Mouse (Mus musculus): ENCODE results near the gene Slc16a2. TPM values are rescaled to one million over a fixed set of nuclear protein-coding genes. Genes with fewer than 3 reads are reported as not detected.
A peak's percentile ranks its signal among the peaks of the same experiment; 100 is the strongest.
"Not testable (repeated sequence)": the region's sequence is repeated elsewhere in the genome, so short reads cannot be mapped to it uniquely, and the experiment has no call there.

Slc16a2 gene
- polyA plus RNA-seq, 1 experiment from 2014 or later, result 7.1 TPM

DNA sequence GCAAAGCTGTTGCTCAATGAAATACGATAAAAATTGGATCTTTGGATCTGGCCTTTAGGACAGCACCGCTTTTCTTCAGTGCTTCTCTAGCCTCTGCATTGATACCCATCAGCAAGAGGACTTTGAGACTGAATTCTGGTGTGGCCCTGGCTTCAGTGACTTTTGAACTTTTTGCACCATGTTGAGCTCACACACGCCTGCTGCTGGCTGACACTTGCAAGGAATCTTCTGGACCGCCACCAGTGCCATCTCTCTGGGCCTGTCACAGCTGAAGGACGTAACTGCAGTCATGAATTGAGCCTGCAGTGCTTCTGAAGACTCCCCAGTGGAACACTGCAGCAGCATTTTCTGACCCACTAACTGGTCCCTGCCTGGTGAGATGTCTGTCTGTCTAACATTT lies 128.9 kb downstream of the Slc16a2 start:
- Histone ChIP-seq H3K9ac (no peak overlapping the region), H3K4me2 (replicated peaks) (no peak overlapping the region), H3K9me3 (no peaks in the 10 kb centered on the region), H3K27ac (no peak overlapping the region), H3K4me3 (replicated peaks) (no peak overlapping the region), H3K27me3 (replicated peaks) (peaks cover 26% of the 10 kb centered on the region), H3K36me3 (no peaks in the 10 kb centered on the region), H3K4me1 (replicated peaks) (no peaks in the 10 kb centered on the region)
- 82% methylated on average over 5 of the region's 5 CpGs for WGBS
- no peak for ATAC-seq

DNA sequence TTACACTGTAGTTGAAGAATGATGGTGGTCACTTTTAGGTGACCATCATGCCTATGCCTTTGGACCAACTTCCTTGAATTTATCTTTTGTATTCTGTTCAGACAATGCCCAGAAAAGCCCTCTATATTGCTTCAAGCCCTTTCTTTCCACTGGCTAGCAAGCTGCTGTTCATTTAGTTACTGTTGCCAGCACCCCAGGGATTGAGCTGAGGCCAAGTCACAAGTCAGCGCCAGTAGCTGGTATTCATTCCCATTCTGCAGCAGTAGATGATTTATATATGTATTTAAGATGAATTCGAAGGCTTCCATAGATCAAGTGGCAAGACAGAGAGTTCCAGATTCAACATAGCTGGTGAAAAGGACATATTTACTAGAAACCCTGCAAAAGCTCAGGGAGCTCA lies 133.2 kb downstream of the Slc16a2 start:
- H3K27me3 ChIP-seq (replicated peaks), result peaks cover 13% of the 10 kb centered on the region
- H3K9ac ChIP-seq, result no peak overlapping the region
- no peaks in the 10 kb centered on the region for H3K9me3 ChIP-seq
- WGBS, result 83% methylated on average over 2 of the region's 2 CpGs
- ATAC-seq, result no peak
- no peak overlapping the region for H3K4me2 ChIP-seq (replicated peaks)
- no peaks in the 10 kb centered on the region for H3K36me3 ChIP-seq
- no peak overlapping the region for H3K4me3 ChIP-seq (replicated peaks)
- H3K4me1 ChIP-seq (replicated peaks), result no peaks in the 10 kb centered on the region
- H3K27ac ChIP-seq, result no peak overlapping the region

DNA sequence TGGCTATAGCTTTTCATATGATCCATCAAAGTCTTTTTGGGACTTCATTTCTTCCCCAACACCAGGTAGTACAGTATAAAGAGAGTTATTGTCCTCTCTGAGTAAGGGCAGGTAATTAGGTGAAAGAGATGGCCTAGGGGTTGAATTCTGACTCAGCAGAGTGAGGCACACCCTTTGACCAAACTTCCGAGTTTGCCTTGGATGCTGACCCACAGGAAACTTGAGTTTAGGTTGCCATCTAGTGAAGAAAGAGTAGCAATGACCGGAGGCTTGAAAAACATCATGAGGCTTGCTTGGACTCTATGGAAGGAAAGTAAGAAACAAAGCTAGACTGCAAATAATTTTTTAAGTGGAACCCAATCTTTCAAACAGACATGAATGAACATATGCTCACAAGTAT lies 147.1 kb downstream of the Slc16a2 start:
- no peak overlapping the region for H3K4me3 ChIP-seq (replicated peaks)
- ATAC-seq, result no peak
- H3K27me3 ChIP-seq (replicated peaks), result no peaks in the 10 kb centered on the region
- no peaks in the 10 kb centered on the region for H3K4me1 ChIP-seq (replicated peaks)
- H3K27ac ChIP-seq, result no peak overlapping the region
- H3K36me3 ChIP-seq, result no peaks in the 10 kb centered on the region
- H3K9ac ChIP-seq, result no peak overlapping the region
- no peaks in the 10 kb centered on the region for H3K9me3 ChIP-seq
- WGBS, result 35% methylated on average over 2 of the region's 2 CpGs
- no peak overlapping the region for H3K4me2 ChIP-seq (replicated peaks)

DNA sequence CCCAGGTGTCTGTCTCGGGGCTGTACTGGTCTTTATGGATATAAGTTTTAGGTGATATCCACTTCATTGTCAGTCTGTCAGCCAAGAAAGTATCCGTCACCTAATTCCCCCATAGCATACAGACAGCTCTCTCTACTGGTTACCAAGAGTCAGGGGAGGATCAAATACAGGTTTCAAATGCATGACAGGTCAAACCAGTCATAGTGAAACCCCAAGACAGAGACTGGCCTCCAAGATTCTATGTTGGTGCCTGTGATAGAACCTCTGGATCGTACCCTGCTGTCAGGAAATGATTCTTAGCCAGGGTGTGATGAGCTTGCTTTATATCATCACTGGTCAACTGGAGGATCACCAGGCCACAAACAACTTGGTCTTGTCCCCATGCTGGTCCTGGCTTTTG lies 148.0 kb downstream of the Slc16a2 start:
- Histone ChIP-seq H3K9me3 (no peaks in the 10 kb centered on the region), H3K36me3 (no peaks in the 10 kb centered on the region), H3K9ac (no peak overlapping the region), H3K4me1 (replicated peaks) (no peaks in the 10 kb centered on the region), H3K27me3 (replicated peaks) (no peaks in the 10 kb centered on the region), H3K4me3 (replicated peaks) (no peak overlapping the region), H3K27ac (no peak overlapping the region), H3K4me2 (replicated peaks) (no peak overlapping the region)
- no peak for ATAC-seq
- 87% methylated on average over 3 of the region's 3 CpGs for WGBS

DNA sequence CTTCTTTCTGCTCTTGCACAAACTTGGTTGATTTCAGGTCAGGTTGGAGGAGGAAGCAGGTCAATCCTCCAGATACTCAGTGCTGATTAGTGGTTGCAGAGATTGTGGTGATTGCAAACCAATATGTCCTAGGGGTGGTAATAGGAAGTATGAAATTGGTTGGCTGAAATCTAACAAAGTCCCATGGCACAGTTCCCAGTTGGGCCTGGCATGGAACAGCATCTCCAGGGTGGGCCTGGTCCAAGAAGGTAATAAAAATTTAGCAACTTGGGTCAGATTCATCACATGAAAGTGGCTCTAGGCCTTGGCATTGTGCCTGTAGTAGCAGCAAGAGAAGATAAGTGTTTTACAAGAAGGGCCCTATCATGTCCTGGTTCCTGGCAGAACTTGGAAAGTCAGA lies 151.5 kb downstream of the Slc16a2 start:
- Histone ChIP-seq H3K27ac (no peak overlapping the region), H3K4me2 (replicated peaks) (no peak overlapping the region), H3K9me3 (no peaks in the 10 kb centered on the region), H3K4me3 (replicated peaks) (no peak overlapping the region), H3K36me3 (no peaks in the 10 kb centered on the region), H3K27me3 (replicated peaks) (no peaks in the 10 kb centered on the region), H3K9ac (no peak overlapping the region), H3K4me1 (replicated peaks) (no peaks in the 10 kb centered on the region)
- ATAC-seq, result no peak

DNA sequence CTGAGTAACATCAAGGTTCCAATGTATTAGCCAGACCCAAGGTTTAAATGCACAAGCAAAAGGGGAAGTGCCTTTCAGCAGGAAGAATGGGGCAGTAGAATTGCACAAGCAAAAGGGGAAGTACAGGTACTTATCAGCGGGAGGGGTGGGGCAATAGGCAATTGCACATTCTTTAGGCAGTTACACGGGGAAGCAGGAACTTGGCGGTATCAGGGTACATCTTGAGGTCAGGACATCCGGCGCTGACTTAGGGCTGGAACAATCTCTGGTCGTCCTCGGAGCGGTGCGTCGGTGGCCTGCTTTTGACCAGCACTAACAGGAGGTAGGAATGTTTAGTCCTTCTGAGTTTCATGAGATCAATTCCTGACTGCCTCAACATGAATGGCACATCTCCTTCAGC lies 157.3 kb downstream of the Slc16a2 start:
- H3K4me2 ChIP-seq (replicated peaks); H3K27ac ChIP-seq; H3K9me3 ChIP-seq; H3K4me3 ChIP-seq (replicated peaks); H3K27me3 ChIP-seq (replicated peaks); H3K4me1 ChIP-seq (replicated peaks); ATAC-seq; H3K9ac ChIP-seq; H3K36me3 ChIP-seq: not testable (repeated sequence)
- WGBS, result 76% methylated on average over 10 of the region's 10 CpGs

DNA sequence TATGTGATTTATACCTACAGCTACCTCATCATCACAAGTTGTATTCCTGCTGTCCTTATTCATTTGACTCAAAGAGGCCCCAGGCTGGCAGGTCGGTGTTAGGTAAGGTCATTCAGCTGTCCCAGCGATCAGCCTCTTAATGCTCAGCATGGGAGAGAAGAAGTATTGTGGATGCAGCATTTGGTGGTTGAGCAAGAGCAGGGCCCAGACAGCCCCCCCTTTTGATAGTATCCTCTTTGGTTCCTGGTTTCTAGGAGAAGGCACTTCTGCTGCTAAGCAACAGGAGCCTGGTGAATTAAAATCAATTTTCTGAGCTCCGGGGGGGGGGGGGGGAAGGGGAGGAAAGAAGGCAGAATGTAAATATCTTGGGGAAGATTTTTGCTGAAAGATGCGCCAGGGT lies 162.8 kb downstream of the Slc16a2 start:
- 65% methylated on average over 4 of the region's 4 CpGs for WGBS
- no peaks in the 10 kb centered on the region for H3K36me3 ChIP-seq
- no peak overlapping the region for H3K27ac ChIP-seq
- H3K4me1 ChIP-seq (replicated peaks), result no peaks in the 10 kb centered on the region
- no peak overlapping the region for H3K4me3 ChIP-seq (replicated peaks)
- no peaks in the 10 kb centered on the region for H3K27me3 ChIP-seq (replicated peaks)
- no peaks in the 10 kb centered on the region for H3K9me3 ChIP-seq
- no peak for ATAC-seq
- H3K9ac ChIP-seq, result no peak overlapping the region
- H3K4me2 ChIP-seq (replicated peaks), result no peak overlapping the region

DNA sequence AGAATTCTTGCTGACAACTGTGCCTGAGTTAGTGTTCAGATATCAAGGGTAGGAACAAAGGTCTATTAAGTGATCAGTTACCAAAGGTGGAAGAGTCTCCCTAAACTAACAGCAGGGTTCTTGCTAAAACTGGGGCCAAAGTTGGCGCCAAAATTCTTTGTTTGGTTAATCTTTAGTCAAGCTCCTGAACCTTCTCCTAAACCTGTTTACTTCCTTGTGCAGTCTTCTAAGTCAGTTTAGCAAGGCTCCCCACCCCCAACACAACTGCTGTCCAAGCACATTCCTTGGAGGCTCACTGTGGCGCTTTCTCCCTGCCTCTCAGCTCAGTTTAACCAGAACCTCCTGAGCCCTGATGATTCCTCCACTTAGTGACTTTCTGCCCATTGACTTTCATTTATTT lies 168.8 kb downstream of the Slc16a2 start:
- Histone ChIP-seq H3K9ac (no peak overlapping the region), H3K27ac (no peak overlapping the region), H3K4me1 (replicated peaks) (no peaks in the 10 kb centered on the region), H3K4me2 (replicated peaks) (no peak overlapping the region), H3K27me3 (replicated peaks) (no peaks in the 10 kb centered on the region), H3K4me3 (replicated peaks) (no peak overlapping the region), H3K36me3 (no peaks in the 10 kb centered on the region), H3K9me3 (no peaks in the 10 kb centered on the region)
- 22% methylated on average over 2 of the region's 2 CpGs for WGBS
- ATAC-seq, result peak; percentile 72

DNA sequence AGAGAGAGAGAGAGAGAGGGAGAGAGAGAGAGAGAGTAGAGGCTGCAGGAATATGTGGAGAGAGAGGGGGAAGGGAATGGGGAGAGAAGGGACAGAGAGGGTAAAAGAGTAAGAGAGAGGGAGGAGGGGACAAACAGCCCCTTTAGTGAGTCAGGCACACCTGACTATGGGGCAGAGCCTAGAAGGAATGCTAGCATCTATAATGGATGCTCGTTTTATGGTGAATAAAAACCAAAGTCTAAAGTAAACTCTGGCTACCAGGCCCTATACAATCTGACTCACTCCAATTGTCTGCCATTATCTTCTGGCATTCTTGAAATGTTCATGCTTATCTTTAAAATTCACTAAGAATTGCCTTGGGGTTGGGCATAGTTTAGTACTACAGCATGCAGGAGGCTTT lies 169.7 kb downstream of the Slc16a2 start:
- no peak overlapping the region for H3K9ac ChIP-seq
- no peaks in the 10 kb centered on the region for H3K27me3 ChIP-seq (replicated peaks)
- H3K4me1 ChIP-seq (replicated peaks), result no peaks in the 10 kb centered on the region
- H3K9me3 ChIP-seq, result no peaks in the 10 kb centered on the region
- H3K4me3 ChIP-seq (replicated peaks), result no peak overlapping the region
- no peaks in the 10 kb centered on the region for H3K36me3 ChIP-seq
- 38% methylated on average over 1 of the region's 1 CpGs for WGBS
- no peak overlapping the region for H3K27ac ChIP-seq
- ATAC-seq, result peak; percentile 76
- H3K4me2 ChIP-seq (replicated peaks), result no peak overlapping the region

Other genes with a start within 250 kb of the Slc16a2 start
- not detected in 2 replicates for gene Zcchc13, start 191.4 kb downstream of the Slc16a2 start, polyA plus RNA-seq (2015; fragmentation: Nextera tagmentation; extraction: Ambion mirVana)
- 28.0 and 29.2 TPM in 2 replicates for gene Rlim, start 159.3 kb upstream of the Slc16a2 start, polyA plus RNA-seq (2015; fragmentation: Nextera tagmentation; extraction: Ambion mirVana)

Measured in intestine, embryonic 15.5 days (tissue).